Mouse (Mus musculus) embryonic facial prominence, embryonic 11.5 days (tissue): ENCODE results near the gene Gsto1. TPM values are rescaled to one million over a fixed set of nuclear protein-coding genes. Genes with fewer than 3 reads are reported as not detected.

ENCODE experiments used
- ATAC-seq: fragments of 200-750 bp; cut with Nextera tagmentation; replicated peaks from 2 replicates; pipeline ENCODE4 v1.8.0; 2017; ENCODE audit warnings: low read depth; ENCODE audit not compliant: insufficient number of reproducible peaks, low FRiP score, low TSS enrichment
- DNase-seq: peaks from one replicate; pipeline ENCODE4 v3.0.0-alpha.2; 2015; ENCODE audit warnings: low spot score
- H3K27ac ChIP-seq: fragments of 300-500 bp; sonication (generic); replicated peaks from 2 replicates; pipeline ENCODE4 v1.5.1; 2014; ENCODE audit warnings: mild to moderate bottlenecking, low read depth, low read length, control low read depth
- H3K27me3 ChIP-seq: fragments of 300-500 bp; sonication (generic); 2 replicates; pipeline ENCODE4 v1.6.1; 2014; ENCODE audit warnings: mild to moderate bottlenecking, low read length, moderate library complexity, mixed read lengths; ENCODE audit not compliant: control insufficient read depth, insufficient read depth
- H3K36me3 ChIP-seq: fragments of 300-500 bp; sonication (generic); replicated peaks from 2 replicates; pipeline ENCODE4 v1.6.1; 2014; ENCODE audit warnings: low read depth, mild to moderate bottlenecking, low read length, moderate library complexity, mixed read lengths; ENCODE audit not compliant: control insufficient read depth, insufficient read depth
- H3K4me1 ChIP-seq: fragments of 300-500 bp; sonication (generic); 2 replicates; pipeline ENCODE4 v1.6.1; 2014; ENCODE audit warnings: low read length, mixed read lengths; ENCODE audit not compliant: control insufficient read depth, insufficient read depth
- H3K4me2 ChIP-seq: fragments of 300-500 bp; sonication (generic); 2 replicates; pipeline ENCODE4 v1.6.1; 2014; ENCODE audit warnings: low read depth, mild to moderate bottlenecking, control low read depth, low read length, moderate library complexity
- H3K4me3 ChIP-seq: fragments of 300-500 bp; sonication (generic); 2 replicates; pipeline ENCODE4 v1.5.1; 2014; ENCODE audit warnings: low read depth, low read length, control low read depth
- H3K9ac ChIP-seq: fragments of 300-500 bp; sonication (generic); replicated peaks from 2 replicates; pipeline ENCODE4 v1.6.1; 2014; ENCODE audit warnings: mild to moderate bottlenecking, control low read depth, low read length
- H3K9me3 ChIP-seq: fragments of 300-500 bp; sonication (generic); replicated peaks from 2 replicates; pipeline ENCODE4 v1.6.1; 2016; ENCODE audit warnings: mild to moderate bottlenecking, low read length, inconsistent platforms, mixed read lengths; ENCODE audit not compliant: control insufficient read depth
- WGBS: fragments of 180-500 bp; shearing (Covaris S2); extraction: QIAGEN DNeasy Blood & Tissue Kit; methylation state at CpG from one replicate; pipeline ENCODE4 v1.1.7; 2014; 5-methylcytosine and 5-hydroxymethylcytosine counted together
- polyA plus RNA-seq: library from polyadenylated mRNA; unstranded; fragments of >200 nt; fragmentation: Nextera tagmentation; extraction: Ambion mirVana; gene quantifications from 2 replicates; pipeline ENCODE4 v1.2.1, GENCODE M21; 2014

Gene Gsto1
- polyA plus RNA-seq, 1 experiment from 2014 or later = 196 TPM

GRCm38 (mm10) chr19:47900558-47900957 is 45.8 kb downstream of the Gsto1 start:
- no peak overlapping the region for H3K27ac ChIP-seq
- peaks cover 7% of the 10 kb centered on the region for H3K36me3 ChIP-seq
- H3K4me2 ChIP-seq = no peak overlapping the region
- H3K9me3 ChIP-seq = no peaks in the 10 kb centered on the region
- peaks cover 7% of the 10 kb centered on the region for H3K4me1 ChIP-seq
- H3K4me3 ChIP-seq = no peak overlapping the region
- 85% methylated on average over 10 of the region's 10 CpGs for WGBS
- ATAC-seq (no peak), DNase-seq (no peak)
- H3K27me3 ChIP-seq = no peaks in the 10 kb centered on the region
- H3K9ac ChIP-seq = no peak overlapping the region

GRCm38 (mm10) chr19:47902316-47903201 is 47.8 kb downstream of the Gsto1 start:
- H3K4me2 ChIP-seq = no peak overlapping the region
- H3K27me3 ChIP-seq = no peaks in the 10 kb centered on the region
- H3K36me3 ChIP-seq = no peaks in the 10 kb centered on the region; the same call in 1 of the 2 replicates
- DNase-seq (peak; percentile 22), ATAC-seq (peak; percentile 45; the same call in 1 of the 2 replicates)
- no peaks in the 10 kb centered on the region for H3K9me3 ChIP-seq
- peaks cover 7% of the 10 kb centered on the region for H3K4me1 ChIP-seq
- no peak overlapping the region for H3K9ac ChIP-seq
- 60% methylated on average over 13 of the region's 13 CpGs for WGBS
- no peak overlapping the region for H3K4me3 ChIP-seq
- no peak overlapping the region for H3K27ac ChIP-seq

DNA sequence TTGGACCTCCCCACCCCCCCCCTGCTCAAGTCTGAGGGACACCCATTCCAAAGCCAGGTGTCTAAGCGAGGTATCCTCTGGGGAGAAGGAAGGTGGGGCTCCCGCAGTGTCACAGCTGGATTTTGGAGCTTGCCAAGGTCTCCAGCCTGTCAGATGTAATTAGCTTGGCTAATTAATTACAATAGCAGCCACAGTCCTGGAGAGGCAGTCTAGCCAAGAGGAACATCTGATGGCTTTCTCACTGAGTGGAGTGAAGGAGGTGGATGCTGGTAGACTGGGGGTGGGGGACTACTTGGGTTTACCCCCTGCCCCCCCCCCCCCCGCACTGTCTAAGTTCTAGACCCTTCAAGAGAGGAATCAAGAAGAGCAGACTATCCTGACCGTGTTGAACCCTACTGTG is 48.9 kb downstream of the Gsto1 start:
- Histone ChIP-seq H3K36me3 (no peaks in the 10 kb centered on the region; the same call in 1 of the 2 replicates), H3K4me2 (no peak overlapping the region), H3K27me3 (no peaks in the 10 kb centered on the region), H3K9me3 (no peaks in the 10 kb centered on the region), H3K9ac (no peak overlapping the region), H3K4me1 (peaks cover 7% of the 10 kb centered on the region), H3K27ac (no peak overlapping the region), H3K4me3 (no peak overlapping the region)
- no peak for DNase-seq
- 51% methylated on average over 3 of the region's 4 CpGs for WGBS
- ATAC-seq = no peak

DNA sequence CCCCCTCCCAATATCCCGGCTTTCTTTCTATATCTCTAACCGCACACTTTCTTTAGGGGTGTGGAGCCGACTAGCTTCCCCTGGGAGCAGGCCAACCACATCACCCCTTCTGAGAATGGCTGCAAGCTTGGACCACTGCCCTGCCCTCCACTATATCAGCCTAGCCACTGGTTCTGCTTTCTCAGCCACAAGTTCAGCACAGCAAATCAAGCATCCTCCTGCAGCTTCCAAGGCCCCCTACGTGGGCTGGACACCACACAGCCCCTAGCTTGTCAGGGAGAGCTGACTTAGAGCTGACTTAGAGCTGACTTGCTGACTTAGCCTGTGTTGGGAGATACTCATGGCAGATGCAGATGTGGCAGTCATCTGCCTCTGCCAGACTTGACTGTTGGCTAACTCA is 50.3 kb downstream of the Gsto1 start:
- 83% methylated on average over 4 of the region's 4 CpGs for WGBS
- H3K27me3 ChIP-seq = no peaks in the 10 kb centered on the region
- H3K4me2 ChIP-seq = no peak overlapping the region
- H3K4me1 ChIP-seq = peaks cover 11% of the 10 kb centered on the region
- DNase-seq = no peak
- no peak overlapping the region for H3K4me3 ChIP-seq
- H3K9me3 ChIP-seq = no peaks in the 10 kb centered on the region
- no peak overlapping the region for H3K27ac ChIP-seq
- H3K9ac ChIP-seq = no peak overlapping the region
- ATAC-seq = no peak
- no peaks in the 10 kb centered on the region; the same call in 1 of the 2 replicates for H3K36me3 ChIP-seq

DNA sequence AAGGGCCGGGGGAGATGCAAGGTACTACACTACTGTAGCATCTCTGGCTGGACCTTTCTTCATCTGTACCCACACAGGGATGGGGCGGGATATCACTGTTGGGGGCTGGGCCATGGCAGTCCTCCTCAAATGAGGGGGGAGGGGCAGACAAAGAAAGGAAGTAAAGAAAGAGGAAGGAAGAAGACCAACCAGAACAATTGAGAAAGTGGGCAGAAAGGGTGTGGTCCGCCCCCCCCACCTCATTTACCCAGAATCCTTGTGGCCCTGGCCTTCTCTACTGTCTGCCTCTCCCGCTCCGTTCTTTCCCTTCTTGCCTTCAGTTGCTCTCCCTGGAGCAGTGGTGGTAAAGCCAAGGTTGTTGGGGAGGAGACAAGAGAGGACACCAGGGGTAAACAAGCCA is 50.8 kb downstream of the Gsto1 start:
- 93% methylated on average over 5 of the region's 5 CpGs for WGBS
- Histone ChIP-seq H3K36me3 (no peaks in the 10 kb centered on the region; the same call in 1 of the 2 replicates), H3K4me2 (no peak overlapping the region), H3K27ac (no peak overlapping the region), H3K27me3 (no peaks in the 10 kb centered on the region), H3K4me3 (no peak overlapping the region), H3K9me3 (no peaks in the 10 kb centered on the region), H3K9ac (no peak overlapping the region), H3K4me1 (peaks cover 11% of the 10 kb centered on the region)
- ATAC-seq = no peak
- no peak for DNase-seq

DNA sequence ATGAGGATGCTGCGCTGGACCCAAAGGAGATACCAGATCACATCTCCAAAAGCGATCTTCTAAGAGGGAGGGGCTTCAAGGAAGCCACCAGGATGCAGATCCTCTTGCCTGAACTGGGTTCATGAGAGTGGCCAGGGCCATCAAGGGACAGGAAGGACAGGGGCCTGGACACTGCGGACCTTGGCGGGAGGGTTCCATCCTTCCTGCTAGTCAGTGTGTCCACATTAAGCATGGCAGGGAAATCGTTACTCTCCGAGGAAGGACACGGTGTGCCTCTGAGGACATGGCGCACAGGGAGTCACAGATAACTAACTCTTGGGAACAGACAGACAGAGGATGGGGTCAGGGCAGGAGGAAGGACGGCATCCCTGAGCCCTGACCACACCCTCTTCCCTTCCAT is 52.8 kb downstream of the Gsto1 start:
- no peaks in the 10 kb centered on the region; the same call in 1 of the 2 replicates for H3K36me3 ChIP-seq
- no peaks in the 10 kb centered on the region for H3K27me3 ChIP-seq
- no peak overlapping the region for H3K9ac ChIP-seq
- H3K27ac ChIP-seq = no peak overlapping the region
- no peak overlapping the region for H3K4me2 ChIP-seq
- ATAC-seq = no peak
- no peak overlapping the region for H3K4me3 ChIP-seq
- H3K4me1 ChIP-seq = peaks cover 7% of the 10 kb centered on the region
- H3K9me3 ChIP-seq = no peaks in the 10 kb centered on the region
- DNase-seq = no peak
- WGBS = 91% methylated on average over 9 of the region's 9 CpGs

DNA sequence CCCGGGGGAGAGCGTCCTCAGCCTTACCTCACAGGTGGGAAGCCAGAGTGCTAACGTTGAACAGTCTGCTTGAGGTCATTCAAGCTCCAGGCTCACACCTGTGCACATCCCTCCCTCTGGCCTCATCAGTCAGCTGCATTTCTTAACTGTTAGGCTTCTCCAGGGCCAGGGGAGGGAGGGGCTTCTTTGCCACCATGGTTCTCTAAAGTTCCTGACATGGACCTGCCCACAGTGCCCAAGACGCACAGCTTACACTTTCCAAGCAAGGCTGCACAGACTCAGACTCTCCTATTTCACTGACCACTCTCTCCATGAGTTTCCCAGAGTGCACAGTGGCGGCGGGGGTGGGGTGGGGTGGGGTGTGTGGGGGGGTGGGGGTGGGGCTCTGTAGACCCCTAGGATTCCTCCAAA is 54.2 kb downstream of the Gsto1 start:
- peak; percentile 30 for DNase-seq

More for the DNA sequence above, 54.2 kb downstream of the Gsto1 start:
- peak overlapping the region; percentile 87 for H3K27ac ChIP-seq
- H3K9ac ChIP-seq = peak overlapping the region; percentile 79
- ATAC-seq = peak; percentile 46
- H3K4me2 ChIP-seq = peak overlapping the region; percentile 50
- peaks cover 4% of the 10 kb centered on the region; the same call in 1 of the 2 replicates for H3K4me1 ChIP-seq
- H3K36me3 ChIP-seq = no peaks in the 10 kb centered on the region; the same call in 1 of the 2 replicates
- H3K27me3 ChIP-seq = no peaks in the 10 kb centered on the region
- H3K4me3 ChIP-seq = peak overlapping the region; percentile 19; the same call in 1 of the 2 replicates
- no peaks in the 10 kb centered on the region for H3K9me3 ChIP-seq
- WGBS = 19% methylated on average over 6 of the region's 6 CpGs
